Mouse (Mus musculus) kidney, embryonic 15.5 days (tissue): ENCODE data around the gene Zfp316. TPM values are rescaled to one million over a fixed set of nuclear protein-coding genes. Genes with fewer than 3 reads are reported as not detected.
A peak's percentile ranks its signal among the peaks of the same experiment; 100 is the strongest.

ENCODE experiments used
- ATAC-seq: fragments of 200-750 bp; cut with Nextera tagmentation; replicated peaks from 2 replicates; pipeline ENCODE4 v1.8.0; 2017; ENCODE audit warnings: moderate TSS enrichment; ENCODE audit not compliant: low FRiP score
- H3K27ac ChIP-seq: fragments of 300-500 bp; sonication (generic); 2 replicates; pipeline ENCODE4 v1.5.1; 2015; ENCODE audit warnings: mild to moderate bottlenecking, inconsistent platforms
- H3K27me3 ChIP-seq: fragments of 300-500 bp; sonication (generic); 2 replicates; pipeline ENCODE4 v1.6.1; 2015; ENCODE audit warnings: inconsistent platforms
- H3K36me3 ChIP-seq: fragments of 300-500 bp; sonication (generic); 2 replicates; pipeline ENCODE4 v1.6.1; 2015; ENCODE audit warnings: inconsistent platforms
- H3K4me1 ChIP-seq: fragments of 300-500 bp; sonication (generic); 2 replicates; pipeline ENCODE4 v1.6.1; 2015; ENCODE audit warnings: inconsistent platforms
- H3K4me2 ChIP-seq: fragments of 300-500 bp; sonication (generic); 2 replicates; pipeline ENCODE4 v1.6.1; 2015; ENCODE audit warnings: moderate library complexity, mild to moderate bottlenecking, inconsistent platforms
- H3K4me3 ChIP-seq: fragments of 300-500 bp; sonication (generic); replicated peaks from 2 replicates; pipeline ENCODE4 v1.5.1; 2015; ENCODE audit warnings: mild to moderate bottlenecking, inconsistent platforms
- H3K9ac ChIP-seq: fragments of 300-500 bp; sonication (generic); 2 replicates; pipeline ENCODE4 v1.6.1; 2015; ENCODE audit warnings: mild to moderate bottlenecking, inconsistent platforms
- H3K9me3 ChIP-seq: fragments of 300-500 bp; sonication (generic); replicated peaks from 2 replicates; pipeline ENCODE4 v1.6.1; 2016; ENCODE audit warnings: inconsistent platforms
- WGBS: fragments of 180-500 bp; shearing (Covaris S2); methylation state at CpG from one replicate; pipeline ENCODE4 v1.1.7; 2015; ENCODE audit warnings: mixed read lengths; 5-methylcytosine and 5-hydroxymethylcytosine counted together
- polyA plus RNA-seq: library from polyadenylated mRNA; unstranded; fragments of >200 nt; fragmentation: Nextera tagmentation; extraction: Ambion mirVana; gene quantifications from 2 replicates; pipeline ENCODE4 v1.2.1, GENCODE M21; 2015

Gene Zfp316
- polyA plus RNA-seq, 1 experiment from 2014 or later, result 3.3 TPM

DNA sequence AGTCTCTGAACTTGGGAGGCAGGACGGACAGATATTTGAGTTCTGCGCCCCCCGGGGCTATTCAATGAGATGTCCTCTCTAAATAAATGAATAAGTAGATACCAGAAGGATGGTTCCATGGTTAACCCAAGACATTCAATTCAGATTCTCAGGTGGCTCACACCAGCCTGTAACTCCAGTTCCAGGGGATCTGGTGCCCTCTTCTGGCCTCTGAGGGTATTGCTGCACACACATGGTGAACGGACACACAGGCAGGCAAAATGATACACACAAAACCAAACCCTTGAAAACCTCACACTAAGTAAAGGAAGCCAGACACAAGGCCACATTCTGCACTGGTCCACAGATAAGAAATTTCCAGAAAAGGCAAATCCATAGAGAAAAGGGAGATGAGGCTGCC, 29.9 kb upstream of the Zfp316 start:
- no peaks in the 10 kb centered on the region for H3K9me3 ChIP-seq
- no peak overlapping the region for H3K4me3 ChIP-seq
- no peak overlapping the region for H3K27ac ChIP-seq
- H3K9ac ChIP-seq, result no peak overlapping the region
- 0 out of 2 replicates have a peak, but pooled peaks cover 4% of the 10 kb centered on the region for H3K4me1 ChIP-seq
- H3K4me2 ChIP-seq, result no peak overlapping the region
- ATAC-seq, result no peak
- H3K27me3 ChIP-seq, result no peaks in the 10 kb centered on the region
- H3K36me3 ChIP-seq, result peaks cover 63% of the 10 kb centered on the region
- WGBS, result 90% methylated on average over 4 of the region's 4 CpGs

DNA sequence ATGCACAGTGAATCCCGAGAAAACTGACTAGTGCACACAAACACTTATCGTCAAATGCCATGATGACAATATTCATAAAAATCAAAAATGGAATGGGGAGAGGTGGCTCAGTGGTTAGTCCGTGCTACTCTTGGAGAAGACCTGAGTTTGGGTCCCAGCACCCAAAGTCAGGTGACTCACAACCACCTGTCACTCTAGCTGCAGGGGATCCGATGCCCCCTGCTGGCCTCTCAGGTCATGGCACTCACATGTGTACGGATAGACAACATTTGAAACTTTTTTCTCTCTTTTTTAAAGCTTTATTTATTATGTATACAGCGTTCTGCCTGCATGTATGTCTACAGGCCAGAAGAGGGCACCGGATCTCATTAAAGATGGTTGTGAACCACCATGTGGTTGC, 28.6 kb upstream of the Zfp316 start:
- ATAC-seq, result no peak
- Histone ChIP-seq H3K27me3 (peaks cover 13% of the 10 kb centered on the region), H3K9me3 (no peaks in the 10 kb centered on the region), H3K4me2 (no peak overlapping the region), H3K36me3 (peaks cover 53% of the 10 kb centered on the region), H3K4me3 (no peak overlapping the region), H3K27ac (no peak overlapping the region), H3K9ac (no peak overlapping the region), H3K4me1 (peaks cover 7% of the 10 kb centered on the region)
- 92% methylated on average over 7 of the region's 7 CpGs for WGBS

DNA sequence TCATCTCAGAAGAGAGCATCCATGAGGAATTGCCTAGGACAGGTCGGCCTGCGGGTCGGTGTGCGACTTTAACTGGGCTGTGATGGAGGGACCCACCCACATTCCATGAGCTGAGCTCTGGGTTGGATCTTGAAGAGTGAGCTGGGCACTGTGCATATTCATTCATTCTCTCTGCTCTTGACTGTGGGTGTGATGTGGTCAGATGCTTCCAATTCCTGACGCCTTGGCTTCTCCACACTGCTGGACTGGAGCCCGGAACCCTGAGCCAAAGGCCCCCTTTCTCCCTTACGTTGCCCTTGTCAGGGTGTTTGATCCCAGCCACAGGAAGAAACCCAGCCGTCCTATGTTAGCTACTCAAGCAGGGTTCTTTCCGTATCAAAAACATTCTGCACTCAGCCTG, 28.2 kb upstream of the Zfp316 start:
- Histone ChIP-seq H3K4me1 (peaks cover 12% of the 10 kb centered on the region), H3K4me2 (no peak overlapping the region), H3K27ac (no peak overlapping the region), H3K27me3 (peaks cover 17% of the 10 kb centered on the region), H3K4me3 (no peak overlapping the region), H3K9me3 (no peaks in the 10 kb centered on the region), H3K36me3 (peaks cover 49% of the 10 kb centered on the region), H3K9ac (no peak overlapping the region)
- ATAC-seq, result no peak
- WGBS, result 88% methylated on average over 9 of the region's 9 CpGs

DNA sequence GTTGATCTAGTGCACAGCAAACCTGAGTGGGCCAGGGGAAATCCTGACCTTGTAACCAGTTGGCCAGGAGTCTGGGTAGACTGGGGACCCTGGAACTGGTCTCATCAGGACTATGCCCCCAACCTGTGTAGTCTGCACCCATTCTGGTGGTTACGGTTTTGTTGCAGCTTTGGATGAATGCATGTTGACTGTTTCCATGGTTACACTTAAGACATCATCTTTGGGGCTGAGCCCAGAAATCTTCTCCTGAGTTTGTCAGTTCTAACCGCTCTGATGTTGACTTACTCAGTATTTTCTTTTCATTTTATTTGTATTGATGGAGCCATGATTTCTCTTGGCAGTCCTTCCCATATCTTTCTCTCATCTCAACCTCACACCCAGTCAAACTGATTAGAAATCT, 25.5 kb upstream of the Zfp316 start:
- ATAC-seq, result no peak
- no peak overlapping the region for H3K9ac ChIP-seq
- no peak overlapping the region for H3K4me2 ChIP-seq
- WGBS, result 87% methylated on average over 2 of the region's 2 CpGs
- peaks cover 19% of the 10 kb centered on the region for H3K4me1 ChIP-seq
- peaks cover 22% of the 10 kb centered on the region for H3K36me3 ChIP-seq
- H3K27ac ChIP-seq, result no peak overlapping the region
- H3K27me3 ChIP-seq, result peaks cover 43% of the 10 kb centered on the region
- H3K9me3 ChIP-seq, result no peaks in the 10 kb centered on the region
- H3K4me3 ChIP-seq, result no peak overlapping the region

DNA sequence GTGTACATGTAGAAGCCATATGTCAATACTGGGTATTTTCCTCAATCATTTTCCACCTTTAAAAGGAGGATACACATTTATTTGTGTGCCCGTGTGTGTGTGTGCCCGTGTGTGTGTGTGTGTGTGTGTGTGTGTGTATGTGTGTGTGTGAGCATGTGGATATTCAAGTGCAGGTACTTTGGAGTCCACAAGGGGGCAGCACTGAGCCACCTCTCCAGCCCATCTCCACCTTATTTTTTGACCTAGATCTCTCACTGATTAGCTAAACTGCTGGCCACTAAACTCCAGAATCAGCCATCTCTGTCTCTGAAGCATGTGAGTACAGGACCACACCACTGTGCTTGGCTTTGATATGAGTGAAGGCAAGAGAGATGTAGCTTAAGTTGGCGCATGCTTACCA, 25.0 kb upstream of the Zfp316 start:
- ATAC-seq, result no peak
- Histone ChIP-seq H3K36me3 (peaks cover 17% of the 10 kb centered on the region), H3K9ac (no peak overlapping the region), H3K4me3 (no peak overlapping the region), H3K9me3 (no peaks in the 10 kb centered on the region), H3K27ac (no peak overlapping the region), H3K27me3 (peaks cover 48% of the 10 kb centered on the region), H3K4me2 (no peak overlapping the region), H3K4me1 (peaks cover 19% of the 10 kb centered on the region)
- WGBS, result 93% methylated on average over 3 of the region's 3 CpGs

DNA sequence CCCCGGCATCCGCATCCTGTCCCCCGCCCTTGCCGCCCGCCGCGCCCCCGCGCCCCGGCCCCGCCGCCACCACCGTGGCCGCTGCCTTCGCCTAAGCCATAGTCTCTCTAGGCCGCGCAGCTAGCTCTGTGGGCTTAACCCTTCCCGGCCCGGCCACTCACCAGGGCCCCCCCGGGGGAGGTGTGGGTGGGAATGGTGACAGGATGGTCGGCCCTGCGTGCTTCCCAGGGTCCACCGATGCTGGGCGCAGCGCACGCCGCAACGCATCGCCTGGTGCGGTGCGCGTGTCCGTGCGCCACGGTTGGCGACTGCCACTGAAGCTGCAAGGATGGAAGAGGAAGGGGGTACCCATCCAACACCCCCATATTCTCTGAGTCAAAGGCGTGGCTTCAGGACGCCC, 23.6 kb upstream of the Zfp316 start, which contains the start of gene Zfp853:
TSS of gene Zfp853 (minus strand) at position 220 of the 400 bp plus-strand sequence.
- peak within 1 kb of the TSS; percentile 51 for H3K4me3 ChIP-seq
- H3K4me2 ChIP-seq, result peak within 1 kb of the TSS; percentile 92
- H3K9ac ChIP-seq, result peak within 1 kb of the TSS; percentile 47
- H3K4me1 ChIP-seq, result peaks cover 23% of the 10 kb centered on the region
- 2% methylated on average over 21 of the region's 38 CpGs for WGBS
- H3K27ac ChIP-seq, result no peak within 1 kb of the TSS
- no peak for ATAC-seq
- no peaks in the 10 kb centered on the region for H3K9me3 ChIP-seq
- peaks cover 63% of the 10 kb centered on the region for H3K27me3 ChIP-seq
- peaks cover 6% of the 10 kb centered on the region; the same call in 1 of the 2 replicates for H3K36me3 ChIP-seq

DNA sequence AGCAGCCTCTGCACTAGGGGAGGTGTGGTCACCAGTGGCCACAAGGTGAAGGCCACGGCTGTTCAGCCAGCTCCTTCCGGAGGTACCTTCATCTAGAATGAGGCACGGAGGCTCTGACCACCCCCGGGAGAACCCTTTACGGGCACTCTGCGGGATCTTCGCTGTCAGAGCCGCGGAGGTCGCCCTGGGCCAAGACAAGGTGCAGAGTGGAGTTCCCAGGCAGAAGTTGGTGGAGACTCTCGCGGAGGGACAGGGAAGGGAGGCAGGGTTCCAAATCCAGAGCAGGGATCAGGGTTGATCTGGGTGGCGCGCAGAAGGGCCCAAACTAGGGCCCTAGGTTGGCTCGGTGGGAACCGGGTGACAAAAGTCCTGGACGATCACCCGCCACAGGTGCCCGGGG, 23.1 kb upstream of the Zfp316 start:
- 0 out of 2 replicates have a peak, but pooled peaks cover under 1% of the 10 kb centered on the region for H3K36me3 ChIP-seq
- peaks cover 68% of the 10 kb centered on the region for H3K27me3 ChIP-seq
- H3K9ac ChIP-seq, result peak overlapping the region; percentile 47
- H3K27ac ChIP-seq, result no peak overlapping the region
- WGBS, result under 1% methylated on average over 19 of the region's 19 CpGs
- H3K4me3 ChIP-seq, result peak overlapping the region; percentile 51
- peaks cover 28% of the 10 kb centered on the region for H3K4me1 ChIP-seq
- peak overlapping the region; percentile 92 for H3K4me2 ChIP-seq
- H3K9me3 ChIP-seq, result no peaks in the 10 kb centered on the region
- no peak for ATAC-seq

DNA sequence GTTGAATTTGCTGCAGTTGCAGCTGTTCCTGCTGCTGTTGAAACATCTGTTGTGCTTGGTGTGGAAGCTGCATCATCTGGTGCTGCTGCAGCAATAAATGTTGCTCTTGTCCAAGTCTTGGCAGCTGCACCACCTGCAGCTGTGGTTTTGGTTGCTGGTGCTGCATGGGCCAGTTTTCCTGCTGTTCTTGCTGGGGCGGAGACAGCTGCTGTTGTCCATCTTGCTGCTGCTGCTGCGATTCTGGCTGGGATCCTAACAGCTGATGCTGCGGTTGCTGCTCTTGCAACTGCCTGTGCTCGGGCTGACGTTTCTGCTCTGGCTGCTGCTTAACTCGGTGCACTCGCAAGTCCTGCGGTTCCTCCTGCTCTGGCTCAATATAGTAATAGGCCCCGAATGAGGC, 19.5 kb upstream of the Zfp316 start:
- Histone ChIP-seq H3K36me3 (no peaks in the 10 kb centered on the region), H3K4me1 (peaks cover 32% of the 10 kb centered on the region), H3K4me3 (no peak overlapping the region), H3K9me3 (no peaks in the 10 kb centered on the region), H3K4me2 (no peak overlapping the region), H3K27ac (no peak overlapping the region), H3K9ac (no peak overlapping the region), H3K27me3 (peaks cover 97% of the 10 kb centered on the region)
- 75% methylated on average over 9 of the region's 9 CpGs for WGBS
- ATAC-seq, result no peak

DNA sequence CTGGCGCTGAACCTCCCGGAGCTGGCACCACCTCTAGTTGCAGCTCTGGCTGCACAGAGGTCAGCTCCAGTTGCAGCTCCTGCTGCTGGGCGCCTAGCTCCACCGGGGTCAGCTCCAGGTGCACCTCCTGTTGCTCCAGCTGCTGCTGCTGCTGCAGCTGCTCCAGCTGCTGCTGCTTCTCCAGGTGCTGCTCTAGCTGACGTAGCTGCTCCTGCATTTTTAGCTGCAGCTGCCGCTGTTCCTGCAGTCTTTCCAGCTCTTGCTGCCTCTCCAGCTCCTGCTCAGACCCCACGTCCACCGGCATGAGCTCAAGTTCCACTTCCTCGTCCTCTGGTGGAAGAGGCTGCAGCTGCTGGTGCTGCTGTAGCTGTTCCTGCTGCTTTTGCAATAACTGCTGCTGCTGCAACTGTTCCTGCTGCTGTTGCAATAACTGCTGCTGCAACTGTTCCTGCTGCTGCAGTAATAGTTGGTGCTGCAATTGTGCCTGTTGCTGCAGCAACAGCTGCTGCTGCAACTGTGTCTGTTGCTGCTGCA, 18.6 kb upstream of the Zfp316 start:
- Histone ChIP-seq H3K27ac (no peak overlapping the region), H3K27me3 (peaks cover 93% of the 10 kb centered on the region), H3K36me3 (no peaks in the 10 kb centered on the region), H3K4me3 (peak overlapping the region; percentile 36), H3K9ac (0 out of 2 replicates have a peak overlapping the region, but pooled peaks have one; percentile 9), H3K4me1 (peaks cover 25% of the 10 kb centered on the region), H3K9me3 (no peaks in the 10 kb centered on the region), H3K4me2 (peak overlapping the region; percentile 65)
- WGBS, result 12% methylated on average over 9 of the region's 9 CpGs
- no peak for ATAC-seq

DNA sequence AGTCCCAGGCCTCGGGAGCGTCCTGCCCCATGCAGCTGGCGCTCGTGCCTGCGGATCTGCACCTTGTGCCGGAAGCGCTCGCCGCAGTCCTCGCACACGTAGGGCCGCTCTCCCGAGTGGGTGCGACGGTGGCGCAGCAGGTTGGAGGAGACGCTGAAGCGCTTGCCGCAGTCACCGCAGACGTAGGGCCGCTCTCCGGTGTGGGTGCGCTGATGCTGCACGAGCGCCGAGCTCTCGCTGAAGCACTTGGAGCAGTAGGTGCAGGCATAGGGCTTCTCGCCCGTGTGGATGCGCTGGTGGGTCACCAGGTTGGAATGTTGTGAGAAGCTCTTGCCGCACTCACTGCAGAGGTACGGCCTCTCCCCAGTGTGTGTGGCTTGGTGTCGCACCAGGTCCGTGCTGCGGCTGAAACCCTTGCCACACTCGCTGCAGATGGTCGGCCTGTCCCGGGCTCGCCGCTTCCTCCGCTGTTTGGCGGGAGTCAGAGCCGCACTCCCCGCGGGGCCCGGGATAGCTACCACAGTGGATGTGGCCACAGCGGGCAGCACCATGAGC, 18.0 kb upstream of the Zfp316 start:
- 3% methylated on average over 47 of the region's 48 CpGs for WGBS
- peaks cover 20% of the 10 kb centered on the region for H3K4me1 ChIP-seq
- ATAC-seq, result peak; percentile 49; the same call in 1 of the 2 replicates
- no peaks in the 10 kb centered on the region for H3K9me3 ChIP-seq
- peak overlapping the region; percentile 36 for H3K4me3 ChIP-seq
- H3K9ac ChIP-seq, result 0 out of 2 replicates have a peak overlapping the region, but pooled peaks have one; percentile 9
- no peak overlapping the region for H3K27ac ChIP-seq
- peak overlapping the region; percentile 65 for H3K4me2 ChIP-seq
- H3K36me3 ChIP-seq, result no peaks in the 10 kb centered on the region
- H3K27me3 ChIP-seq, result peaks cover 87% of the 10 kb centered on the region

DNA sequence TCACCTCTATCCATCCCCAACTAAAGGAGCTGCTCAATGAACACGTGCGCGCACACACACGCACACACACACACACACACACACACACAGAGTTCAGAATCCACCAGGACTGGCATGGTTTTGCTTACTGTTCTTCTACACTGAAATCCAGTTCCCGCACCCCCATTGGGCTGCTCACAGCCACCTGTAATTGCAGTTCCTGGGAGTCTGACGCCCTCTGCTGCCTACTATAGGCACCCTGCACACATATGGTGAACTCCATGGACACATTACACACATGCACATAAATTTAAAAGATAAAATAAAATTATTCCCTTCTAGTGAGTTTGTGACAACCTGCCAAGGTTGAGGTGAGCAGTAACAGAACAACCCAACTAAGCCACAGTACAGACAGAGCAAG, 14.9 kb upstream of the Zfp316 start:
- no peaks in the 10 kb centered on the region for H3K9me3 ChIP-seq
- ATAC-seq, result no peak
- peaks cover 65% of the 10 kb centered on the region for H3K27me3 ChIP-seq
- H3K4me2 ChIP-seq, result no peak overlapping the region
- no peak overlapping the region for H3K27ac ChIP-seq
- WGBS, result 50% methylated on average over 6 of the region's 6 CpGs
- H3K4me1 ChIP-seq, result peaks cover 14% of the 10 kb centered on the region
- H3K4me3 ChIP-seq, result no peak overlapping the region
- no peak overlapping the region for H3K9ac ChIP-seq
- no peaks in the 10 kb centered on the region for H3K36me3 ChIP-seq

DNA sequence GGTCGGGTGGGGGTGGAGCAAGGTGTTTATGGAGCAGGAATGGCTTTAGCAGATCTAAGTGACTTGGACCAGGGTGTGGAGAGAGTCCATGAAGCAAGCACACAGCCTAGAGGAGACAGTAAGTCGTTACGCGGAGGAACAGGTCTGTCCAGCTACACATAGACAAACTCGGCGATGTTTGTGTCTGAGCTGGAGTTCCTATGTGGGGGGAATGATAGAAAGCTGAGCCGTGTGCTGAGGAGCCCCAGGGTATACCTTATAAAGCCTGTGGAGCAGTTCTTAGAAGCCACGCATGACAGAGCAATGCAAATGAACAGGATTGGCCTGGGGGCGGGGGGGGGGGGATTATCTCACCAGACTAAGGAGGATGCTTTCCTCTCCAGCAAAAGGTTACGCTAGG, 9.4 kb upstream of the Zfp316 start:
- Histone ChIP-seq H3K4me1 (0 out of 2 replicates have a peak, but pooled peaks cover 4% of the 10 kb centered on the region), H3K4me2 (no peak overlapping the region), H3K36me3 (no peaks in the 10 kb centered on the region), H3K9me3 (no peaks in the 10 kb centered on the region), H3K27ac (no peak overlapping the region), H3K4me3 (no peak overlapping the region), H3K27me3 (peaks cover 39% of the 10 kb centered on the region), H3K9ac (no peak overlapping the region)
- no peak for ATAC-seq
- WGBS, result 32% methylated on average over 10 of the region's 10 CpGs

DNA sequence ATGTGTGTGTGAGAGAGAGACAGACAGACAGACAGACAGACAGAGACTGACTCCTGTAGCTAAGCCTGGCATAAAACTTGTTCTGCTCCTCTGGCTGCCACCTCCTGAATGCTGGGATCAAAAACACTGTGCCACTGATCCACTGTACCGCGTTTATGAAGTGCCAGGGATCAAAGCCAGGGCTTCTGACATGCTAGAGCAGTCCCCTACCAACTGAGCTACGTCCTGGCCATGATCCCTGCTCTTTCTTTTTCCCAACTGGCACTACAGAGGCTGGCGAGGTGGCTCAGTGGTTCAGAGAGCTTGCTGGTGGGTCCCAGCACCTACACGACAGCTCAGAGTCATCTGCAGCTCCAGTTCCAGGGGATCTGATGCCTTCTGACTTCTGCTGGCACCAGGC, 5.9 kb upstream of the Zfp316 start:
- no peak overlapping the region for H3K9ac ChIP-seq
- H3K4me2 ChIP-seq, result no peak overlapping the region
- no peak overlapping the region for H3K4me3 ChIP-seq
- no peaks in the 10 kb centered on the region for H3K9me3 ChIP-seq
- no peak for ATAC-seq
- 49% methylated on average over 5 of the region's 5 CpGs for WGBS
- peaks cover 33% of the 10 kb centered on the region for H3K27me3 ChIP-seq
- no peaks in the 10 kb centered on the region for H3K36me3 ChIP-seq
- peaks cover 4% of the 10 kb centered on the region for H3K4me1 ChIP-seq
- H3K27ac ChIP-seq, result no peak overlapping the region
